Mouse (Mus musculus) layer of hippocampus, postnatal 14 days (tissue): Measurements from ENCODE around the gene Myt1. TPM values are rescaled to one million over a fixed set of nuclear protein-coding genes. Genes with fewer than 3 reads are reported as not detected.

ENCODE experiments used
- DNase-seq, 2 experiments: peaks; one replicate each; pipeline ENCODE4 v3.0.0; 2021 to 2022; ENCODE audit warnings: low spot score in 2 of 2, mixed read lengths in 1 of 2
- long read RNA-seq, 2 experiments: library from polyadenylated mRNA; stranded (forward); transcript quantifications; one replicate each; pipeline ENCODE4 v2.0.0; 2021
- total RNA-seq, 2 experiments: library from RNA; stranded (reverse); gene quantifications; 2 replicates each; pipeline ENCODE4 v1.2.3; 2021

The Myt1 gene
- 10 to 100 TPM; 39.5 to 42.7 TPM for total RNA-seq
- long read RNA-seq, experiment 1, full-length matches to known transcripts, result 1 of 3 reads
- long read RNA-seq, experiment 1, partial matches to known transcripts, result 1 of 3 reads
- long read RNA-seq, experiment 1, other reads (novel, unspliced or antisense), result 1 of 3 reads
- long read RNA-seq, experiment 2, full-length matches to known transcripts, result 3 of 3 reads
- long read RNA-seq, experiment 2, partial matches to known transcripts, result 0 of 3 reads
- long read RNA-seq, experiment 2, other reads (novel, unspliced or antisense), result 0 of 3 reads

- DNase-seq, result no peak
These were observed at the start of gene Myt1 for GRCm38 (mm10) chr2:181763006-181763830. Myt1 (plus strand) TSS chr2:181763332.

- peak; percentile 49 to 55 for DNase-seq
These were observed 49.4 kb upstream of the Myt1 start for GRCm38 (mm10) chr2:181713749-181714148.

GRCm38 (mm10) chr2:181714903-181715326 lies 48.2 kb upstream of the Myt1 start, which contains the start of gene Oprl1:
Oprl1 (plus strand) TSS chr2:181715016.
- peak; percentile 53 to 58 for DNase-seq

GRCm38 (mm10) chr2:181715382-181715781 lies 47.8 kb upstream of the Myt1 start:
- DNase-seq, result no peak

GRCm38 (mm10) chr2:181716991-181717390 lies 46.1 kb upstream of the Myt1 start:
- no peak for DNase-seq

DNA sequence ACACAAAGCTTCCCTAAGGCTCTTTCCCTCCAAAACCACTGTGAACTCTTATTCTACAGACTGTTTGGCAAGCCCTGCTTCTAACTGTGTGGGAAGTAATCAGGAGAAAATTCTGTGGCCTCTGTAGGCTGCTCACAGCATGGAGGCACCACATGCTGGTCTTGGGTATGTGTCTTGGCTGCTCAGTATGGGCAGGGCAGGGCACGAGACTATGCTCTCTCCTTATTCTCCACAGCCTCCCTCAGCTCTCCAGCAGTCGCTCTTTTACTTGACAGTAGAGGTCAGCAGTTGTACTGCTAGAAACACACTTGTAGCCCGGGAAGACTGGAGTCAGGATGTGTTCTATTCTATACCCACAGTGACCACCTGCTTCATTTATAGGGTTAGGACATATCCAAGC lies 43.1 kb upstream of the Myt1 start:
- no peak for DNase-seq

DNA sequence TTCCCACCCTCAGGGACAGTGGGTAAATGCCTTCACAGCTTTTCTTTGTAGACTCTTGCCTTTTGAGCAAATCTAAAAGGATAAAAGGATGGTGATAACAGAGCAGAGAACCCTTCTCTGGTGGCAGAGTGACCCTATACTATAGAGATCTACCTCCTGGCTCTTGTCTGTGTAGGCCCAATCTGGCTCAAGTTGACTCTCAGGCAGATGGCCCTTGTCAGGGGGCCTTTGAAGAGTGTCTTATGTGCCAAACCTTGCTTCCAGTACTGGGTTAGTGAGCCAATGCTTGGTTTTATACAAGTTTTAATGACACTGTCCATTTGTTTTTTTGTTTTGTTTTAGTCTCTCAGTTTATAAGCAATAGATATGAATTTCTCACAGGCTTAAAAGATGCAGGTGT lies 41.9 kb upstream of the Myt1 start:
- DNase-seq, result no peak

GRCm38 (mm10) chr2:181722213-181722612 lies 40.9 kb upstream of the Myt1 start:
- DNase-seq, result no peak

DNA sequence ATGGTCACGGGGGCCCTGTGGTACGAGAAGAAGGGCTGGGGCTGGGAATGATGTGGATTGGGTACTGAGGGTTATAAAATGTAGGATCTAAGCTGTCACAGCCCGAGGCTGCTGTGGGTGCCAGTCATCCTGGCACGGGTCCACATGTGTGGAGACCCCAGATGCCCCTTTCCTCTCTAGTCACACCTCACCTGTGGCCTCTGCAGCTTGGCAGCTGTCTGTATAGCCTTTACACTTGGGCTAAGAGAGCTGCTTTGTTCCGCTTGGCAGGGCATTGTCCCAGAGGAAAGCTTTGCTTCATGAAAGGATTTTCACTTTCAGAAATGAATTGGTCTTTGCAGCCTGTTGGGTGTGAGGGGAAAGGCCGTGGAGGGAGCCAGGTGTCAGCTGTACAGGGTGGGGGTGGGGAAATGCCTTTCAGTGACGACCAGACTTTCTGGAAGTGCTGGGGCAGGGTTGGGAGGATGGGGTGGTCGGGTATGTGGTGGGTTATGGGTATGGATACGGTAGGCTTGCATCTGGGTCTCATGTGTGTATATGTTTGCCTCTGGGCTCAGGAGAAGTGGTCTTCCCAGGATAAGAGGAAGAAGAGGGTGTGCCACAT lies 35.4 kb upstream of the Myt1 start:
- no peak for DNase-seq

DNA sequence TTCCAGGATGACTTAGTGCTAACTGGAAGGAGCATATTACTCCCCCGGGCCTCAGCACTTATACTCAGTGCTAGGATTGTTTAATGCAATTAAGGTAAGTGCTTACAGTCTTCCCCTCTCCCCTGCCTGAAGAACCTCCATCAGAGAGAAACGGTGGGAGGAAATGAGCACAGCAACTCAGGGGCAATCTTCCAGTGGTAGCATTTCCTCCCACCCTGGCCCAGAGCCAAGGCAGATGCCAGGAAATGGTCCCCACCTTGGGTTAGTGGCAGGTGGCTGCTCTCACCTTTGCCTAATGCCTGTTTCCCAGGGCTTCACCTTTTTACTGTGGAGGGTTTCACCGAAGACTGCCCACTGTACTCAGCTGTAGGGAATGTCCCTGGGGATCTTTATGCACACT lies 33.1 kb upstream of the Myt1 start:
- no peak for DNase-seq

DNA sequence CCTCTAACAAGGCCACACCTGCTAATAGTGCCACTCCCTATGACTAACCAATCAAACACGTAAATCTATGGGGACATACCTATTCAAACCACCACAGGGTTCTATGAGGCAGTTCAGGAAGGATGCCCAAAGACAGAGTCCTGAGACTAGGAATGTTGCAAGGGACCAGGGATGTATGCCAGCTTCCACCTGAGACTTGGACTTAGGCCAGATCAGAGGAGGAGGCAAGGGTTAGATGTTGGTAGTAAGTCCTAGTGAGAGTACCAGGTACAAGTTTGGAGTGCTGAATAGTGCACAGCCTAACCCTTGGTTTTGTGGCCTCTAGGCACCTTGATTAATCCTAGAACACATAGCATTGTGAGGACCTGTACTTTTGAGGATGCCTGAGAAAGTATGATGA lies 10.5 kb upstream of the Myt1 start:
- DNase-seq, result no peak

DNA sequence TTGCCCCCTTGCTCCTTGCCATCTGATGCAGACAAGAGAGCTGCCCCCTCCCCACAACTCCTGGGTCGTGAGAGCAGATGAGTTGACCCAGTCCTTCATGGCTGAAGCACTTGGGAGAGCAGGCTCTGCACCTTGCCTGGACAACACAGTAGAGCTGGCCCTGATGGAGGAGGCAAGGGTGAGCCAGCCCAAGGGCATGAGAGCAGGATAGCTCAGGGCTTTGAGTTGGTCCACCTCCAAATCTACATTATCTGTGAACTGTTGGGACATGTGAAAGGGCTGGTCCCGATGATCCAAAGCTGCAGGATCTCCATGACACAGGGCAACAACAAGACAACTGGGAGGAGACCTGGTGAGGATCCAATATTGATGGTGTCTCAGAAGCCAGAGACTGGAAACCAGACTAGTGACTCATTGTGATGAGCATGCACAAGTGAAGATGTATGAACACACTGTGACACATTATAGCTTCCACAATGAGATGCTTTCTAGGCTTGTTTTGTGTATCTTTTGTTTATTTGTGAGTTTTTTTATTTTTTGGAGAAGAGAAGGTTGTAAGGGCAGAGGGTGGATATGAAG lies 4.9 kb upstream of the Myt1 start:
- no peak for DNase-seq

- peak; percentile 55 to 64 for DNase-seq
These were observed 4.1 kb upstream of the Myt1 start for GRCm38 (mm10) chr2:181759041-181759440.

GRCm38 (mm10) chr2:181763886-181764527 lies 875 bp downstream of the Myt1 start:
- no peak for DNase-seq

GRCm38 (mm10) chr2:181764600-181764999 lies 1.5 kb downstream of the Myt1 start:
- DNase-seq, result no peak

GRCm38 (mm10) chr2:181765251-181765650 lies 2.1 kb downstream of the Myt1 start:
- no peak for DNase-seq

DNA sequence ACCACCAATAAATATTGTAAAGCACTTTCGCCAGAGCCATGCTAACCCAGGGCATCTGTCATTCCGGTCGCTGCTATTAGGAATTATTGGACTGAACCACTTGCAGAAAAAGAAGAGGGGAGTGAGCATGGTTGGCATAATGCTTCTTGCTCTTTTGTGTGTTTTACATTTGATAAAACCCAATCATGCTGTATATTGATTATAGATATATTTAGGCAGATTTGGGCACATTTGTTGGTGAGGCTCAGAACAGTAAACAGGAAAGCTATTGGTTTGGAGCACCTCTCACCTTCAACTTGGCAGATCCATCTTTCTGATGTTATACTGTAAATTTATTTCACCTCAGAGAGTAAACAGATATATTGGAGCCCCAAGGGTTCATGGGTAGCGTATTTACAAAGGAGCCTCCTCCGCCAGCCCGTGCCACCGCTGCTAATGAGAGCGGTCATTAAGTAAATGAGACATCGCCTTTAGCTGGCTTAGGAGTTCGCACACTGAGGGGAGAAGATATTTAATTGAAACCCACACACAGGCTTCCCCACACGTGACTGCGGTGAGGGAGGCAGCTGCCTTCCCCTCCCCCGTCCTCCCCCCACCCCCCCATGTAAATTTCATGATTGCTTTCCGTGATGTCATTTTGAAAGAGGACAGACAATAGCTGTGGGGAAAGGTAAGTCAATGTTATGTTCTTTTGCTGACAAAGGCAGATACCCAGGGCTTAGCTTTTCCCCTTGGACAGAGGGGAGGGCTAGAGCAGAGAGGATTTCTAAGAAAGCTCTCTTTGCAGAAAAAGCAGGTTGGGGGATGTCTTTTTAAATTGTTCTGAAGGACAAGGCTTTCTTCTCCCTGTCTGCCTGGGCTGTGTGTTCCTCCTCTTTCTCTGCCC lies 3.8 kb downstream of the Myt1 start:
- peak; percentile 59 to 63 for DNase-seq

- no peak for DNase-seq
These were observed 5.3 kb downstream of the Myt1 start for GRCm38 (mm10) chr2:181768451-181768850.

DNA sequence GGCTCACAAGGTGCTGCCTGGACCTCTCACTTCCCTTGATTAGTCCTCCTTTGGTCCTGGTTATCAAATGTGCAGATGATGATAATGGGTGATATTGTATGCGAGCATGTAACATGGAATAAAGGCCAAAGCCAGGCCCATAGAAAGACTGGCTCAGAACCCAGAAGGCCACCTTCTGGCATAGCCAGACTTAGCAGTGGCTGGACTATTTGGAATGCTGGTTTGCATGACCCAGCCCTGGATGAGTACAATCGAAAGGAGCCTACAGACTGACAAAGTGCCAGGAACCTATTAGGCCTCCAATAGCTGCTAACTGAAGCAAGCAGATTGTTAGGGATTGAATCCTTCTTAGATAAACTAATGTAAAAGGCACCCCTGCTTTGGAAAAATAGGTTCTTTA lies 6.3 kb downstream of the Myt1 start:
- DNase-seq, result no peak

DNA sequence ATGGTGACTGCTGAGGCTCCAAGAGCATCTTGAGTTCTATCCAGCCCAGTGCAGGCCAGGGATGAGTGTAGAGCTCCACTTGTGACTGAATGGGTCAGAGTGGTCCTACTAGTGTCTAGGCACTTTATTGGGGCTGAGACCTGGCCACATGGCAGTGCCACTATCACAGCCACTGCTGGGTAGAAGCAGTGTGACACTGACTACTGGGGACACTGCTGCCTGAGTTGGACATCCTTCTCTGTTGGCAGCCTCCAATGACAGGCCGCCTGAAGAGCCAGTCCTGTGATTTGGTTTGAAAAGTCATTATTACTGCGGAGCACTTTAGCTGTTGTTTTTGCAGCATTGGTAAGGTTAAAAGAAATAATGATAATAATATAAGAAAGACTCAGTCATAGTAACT lies 10.1 kb downstream of the Myt1 start:
- no peak for DNase-seq
